Mouse (Mus musculus) forebrain, embryonic 12.5 days (tissue): ENCODE measurements around the gene Cdc37l1. TPM values are rescaled to one million over a fixed set of nuclear protein-coding genes. Genes with fewer than 3 reads are reported as not detected.

Experiments used
- ATAC-seq: fragments of 200-750 bp; cut with Nextera tagmentation; 2 replicates; pipeline ENCODE4 v1.8.0; 2017; ENCODE audit warnings: moderate TSS enrichment; ENCODE audit not compliant: low FRiP score
- H3K27ac ChIP-seq: fragments of 300-500 bp; sonication (generic); 2 replicates; pipeline ENCODE4 v1.5.1; 2016; ENCODE audit warnings: mild to moderate bottlenecking
- H3K27me3 ChIP-seq: fragments of 300-500 bp; sonication (generic); 2 replicates; pipeline ENCODE4 v1.6.1; 2016; ENCODE audit warnings: mild to moderate bottlenecking
- H3K36me3 ChIP-seq: fragments of 300-500 bp; sonication (generic); replicated peaks from 2 replicates; pipeline ENCODE4 v1.6.1; 2016; ENCODE audit warnings: mild to moderate bottlenecking
- H3K4me1 ChIP-seq: fragments of 300-500 bp; sonication (generic); 2 replicates; pipeline ENCODE4 v1.6.1; 2016
- H3K4me2 ChIP-seq: fragments of 300-500 bp; sonication (generic); 2 replicates; pipeline ENCODE4 v1.6.1; 2016; ENCODE audit warnings: mild to moderate bottlenecking, moderate library complexity
- H3K4me3 ChIP-seq: fragments of 300-500 bp; sonication (generic); replicated peaks from 2 replicates; pipeline ENCODE4 v1.5.1; 2016; ENCODE audit warnings: mild to moderate bottlenecking
- H3K9ac ChIP-seq: fragments of 300-500 bp; sonication (generic); 2 replicates; pipeline ENCODE4 v1.6.1; 2016; ENCODE audit warnings: mild to moderate bottlenecking
- H3K9me3 ChIP-seq: fragments of 300-500 bp; sonication (generic); 2 replicates; pipeline ENCODE4 v1.6.1; 2016
- WGBS: fragments of 180-500 bp; shearing (Covaris S2); methylation state at CpG from one replicate; pipeline ENCODE4 v1.1.7; 2016; 5-methylcytosine and 5-hydroxymethylcytosine counted together
- polyA plus RNA-seq: library from polyadenylated mRNA; unstranded; fragments of >200 nt; fragmentation: Nextera tagmentation; extraction: Ambion mirVana; gene quantifications from 2 replicates; pipeline ENCODE4 v1.2.1, GENCODE M21; 2016

Gene Cdc37l1
- polyA plus RNA-seq: 56.2 and 64.1 TPM in 2 replicates

DNA sequence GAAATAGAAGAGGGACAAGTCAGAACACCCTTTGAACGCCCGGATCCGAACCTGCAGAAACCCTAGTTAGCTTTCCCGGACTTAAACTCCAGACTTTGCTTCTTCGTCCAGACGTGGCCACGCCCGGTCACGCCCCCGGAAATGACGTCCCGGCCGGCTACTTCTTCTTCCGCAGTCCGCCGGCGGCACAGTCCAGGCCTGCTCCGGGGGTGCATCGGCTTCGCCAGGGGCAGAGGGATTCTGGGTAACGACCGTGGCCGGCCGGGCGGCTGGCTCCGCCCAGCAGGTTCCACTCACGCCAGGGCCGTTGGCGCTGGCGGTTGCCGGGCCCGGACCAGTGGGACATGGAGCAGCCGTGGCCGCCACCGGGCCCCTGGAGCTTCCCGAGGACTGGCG is at the start of gene Cdc37l1:
TSS of gene Cdc37l1 (plus strand) at position 159 of the 396 bp plus-strand sequence.
- WGBS: 0% methylated on average over 34 of the region's 37 CpGs
- Histone ChIP-seq H3K9me3 (no peaks in the 10 kb centered on the region), H3K9ac (peak within 1 kb of the TSS; percentile 87), H3K4me2 (peak within 1 kb of the TSS; percentile 75), H3K27me3 (peaks cover 4% of the 10 kb centered on the region; the same call in 1 of the 2 replicates), H3K4me1 (peaks cover 15% of the 10 kb centered on the region), H3K36me3 (peaks cover 10% of the 10 kb centered on the region), H3K4me3 (peak within 1 kb of the TSS; percentile 91), H3K27ac (peak within 1 kb of the TSS; percentile 81)
- ATAC-seq: peak; percentile 98

DNA sequence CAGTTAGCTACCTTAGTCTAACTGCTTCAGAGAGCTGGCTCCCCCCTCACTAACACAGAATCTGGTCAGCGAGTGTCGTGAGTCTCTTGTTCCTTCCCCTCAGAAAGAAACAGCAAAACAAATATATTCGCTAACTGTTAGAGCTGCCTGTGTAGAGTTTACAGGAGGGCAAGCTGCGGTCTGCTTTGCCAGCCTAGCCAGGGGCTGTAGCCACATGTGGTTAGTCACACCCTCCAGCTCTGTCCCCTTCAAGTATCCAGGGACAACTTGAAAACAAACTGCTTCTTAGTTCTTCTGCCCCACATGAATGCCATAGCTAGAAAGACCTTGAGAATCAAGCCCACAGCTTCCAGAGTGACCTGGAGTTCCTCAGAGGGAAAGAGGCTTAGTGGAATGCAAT is 48.9 kb upstream of the Cdc37l1 start:
- H3K9me3 ChIP-seq: no peaks in the 10 kb centered on the region
- H3K4me2 ChIP-seq: no peak overlapping the region
- H3K27me3 ChIP-seq: no peaks in the 10 kb centered on the region
- H3K4me3 ChIP-seq: no peak overlapping the region
- H3K4me1 ChIP-seq: no peaks in the 10 kb centered on the region
- no peak overlapping the region for H3K9ac ChIP-seq
- 88% methylated on average over 4 of the region's 4 CpGs for WGBS
- H3K27ac ChIP-seq: no peak overlapping the region
- H3K36me3 ChIP-seq: no peaks in the 10 kb centered on the region
- no peak for ATAC-seq

DNA sequence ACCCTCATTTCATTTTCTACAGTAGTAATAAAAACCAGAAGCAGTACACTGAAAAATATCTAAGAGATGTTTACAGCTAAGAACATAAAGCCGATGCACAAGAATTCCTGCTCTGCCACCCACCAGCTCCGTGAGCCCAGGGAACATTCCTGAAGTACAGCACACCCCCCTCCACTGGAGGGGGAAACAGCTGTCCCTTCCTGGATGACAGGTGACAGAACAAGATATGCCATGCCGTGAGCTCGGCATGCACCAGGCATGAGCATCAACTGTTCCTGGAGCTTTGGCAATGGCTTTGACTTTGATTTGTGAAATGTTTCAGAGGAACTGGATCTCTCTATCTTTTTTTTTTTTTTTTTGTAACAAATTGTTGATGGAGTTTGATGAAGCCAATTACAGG is 43.4 kb upstream of the Cdc37l1 start:
- Histone ChIP-seq H3K4me2 (no peak overlapping the region), H3K4me3 (no peak overlapping the region), H3K27ac (no peak overlapping the region), H3K27me3 (no peaks in the 10 kb centered on the region), H3K9me3 (no peaks in the 10 kb centered on the region), H3K4me1 (no peaks in the 10 kb centered on the region), H3K36me3 (no peaks in the 10 kb centered on the region), H3K9ac (no peak overlapping the region)
- ATAC-seq: no peak
- 72% methylated on average over 4 of the region's 4 CpGs for WGBS

DNA sequence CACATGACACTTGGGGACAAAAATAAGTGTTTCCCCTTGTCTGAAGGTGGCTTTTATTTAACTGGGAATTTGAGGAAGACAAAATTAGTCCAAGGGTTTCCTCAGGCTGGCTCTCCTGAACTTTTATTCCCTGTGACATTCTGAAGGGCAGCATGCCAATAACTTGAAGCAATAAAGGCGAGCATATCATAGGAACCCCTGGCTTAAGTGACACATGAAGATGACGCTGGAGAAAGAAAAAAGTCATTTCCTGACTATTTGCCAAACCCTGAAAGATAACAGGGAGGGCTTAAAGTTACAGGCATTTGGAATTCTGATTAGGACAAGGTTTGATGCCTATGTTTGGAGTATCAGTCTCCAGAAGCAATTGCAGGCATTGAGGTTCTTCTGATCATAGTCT is 42.8 kb upstream of the Cdc37l1 start:
- no peak overlapping the region for H3K4me3 ChIP-seq
- H3K9ac ChIP-seq: no peak overlapping the region
- H3K36me3 ChIP-seq: no peaks in the 10 kb centered on the region
- H3K27me3 ChIP-seq: no peaks in the 10 kb centered on the region
- no peaks in the 10 kb centered on the region for H3K4me1 ChIP-seq
- WGBS: 75% methylated on average over 2 of the region's 2 CpGs
- H3K4me2 ChIP-seq: no peak overlapping the region
- ATAC-seq: no peak
- H3K9me3 ChIP-seq: no peaks in the 10 kb centered on the region
- no peak overlapping the region for H3K27ac ChIP-seq

DNA sequence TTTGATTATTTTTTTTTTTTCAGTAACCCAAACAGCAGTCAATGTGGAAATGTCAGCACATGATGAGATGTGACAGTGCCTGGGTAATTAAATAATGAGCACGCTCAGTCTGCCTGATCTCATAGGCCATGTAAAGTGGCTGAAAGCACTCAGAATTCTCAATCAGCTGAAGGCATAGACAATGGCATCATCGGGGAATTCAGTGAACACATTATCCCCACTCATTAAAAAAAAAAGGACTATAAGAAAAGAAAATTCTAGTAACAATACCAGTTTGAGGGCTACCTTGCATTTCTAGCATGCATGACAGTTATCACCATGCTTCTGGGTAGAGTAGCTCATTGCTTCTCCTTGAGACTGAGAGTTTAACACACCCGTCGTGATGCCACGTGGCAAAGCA is 38.9 kb upstream of the Cdc37l1 start:
- ATAC-seq: no peak
- 60% methylated on average over 5 of the region's 5 CpGs for WGBS
- H3K9ac ChIP-seq: no peak overlapping the region

DNA sequence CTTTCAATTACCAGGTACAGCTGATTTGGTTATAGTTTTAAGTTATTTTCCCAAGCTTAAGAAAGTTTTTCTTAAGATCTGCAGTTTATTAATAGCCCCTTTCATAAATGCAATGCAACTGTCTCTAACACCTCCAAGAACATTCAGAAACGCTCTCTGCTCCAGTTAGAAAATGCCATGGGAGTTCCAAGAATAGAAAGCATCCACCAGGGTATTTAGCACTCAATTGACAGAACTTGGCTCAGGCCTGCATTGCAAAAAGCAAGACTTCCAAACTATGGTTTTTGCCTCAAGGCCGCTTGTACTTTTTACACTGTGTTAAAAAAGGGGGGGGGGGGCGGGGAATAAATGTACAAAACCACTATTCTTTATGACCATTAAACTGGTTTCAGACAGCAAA is 27.0 kb upstream of the Cdc37l1 start:
- Histone ChIP-seq H3K4me3 (peak overlapping the region; percentile 89), H3K4me1 (peaks cover 21% of the 10 kb centered on the region), H3K27ac (no peak overlapping the region), H3K9me3 (no peaks in the 10 kb centered on the region), H3K27me3 (peaks cover 10% of the 10 kb centered on the region), H3K4me2 (peak overlapping the region; percentile 90), H3K9ac (no peak overlapping the region), H3K36me3 (no peaks in the 10 kb centered on the region)
- 45% methylated on average over 3 of the region's 3 CpGs for WGBS
- ATAC-seq: no peak

More for the DNA sequence above, 38.9 kb upstream of the Cdc37l1 start:
- Histone ChIP-seq H3K27me3 (no peaks in the 10 kb centered on the region), H3K27ac (no peak overlapping the region), H3K4me1 (no peaks in the 10 kb centered on the region), H3K4me3 (no peak overlapping the region), H3K36me3 (no peaks in the 10 kb centered on the region), H3K4me2 (no peak overlapping the region), H3K9me3 (no peaks in the 10 kb centered on the region)

DNA sequence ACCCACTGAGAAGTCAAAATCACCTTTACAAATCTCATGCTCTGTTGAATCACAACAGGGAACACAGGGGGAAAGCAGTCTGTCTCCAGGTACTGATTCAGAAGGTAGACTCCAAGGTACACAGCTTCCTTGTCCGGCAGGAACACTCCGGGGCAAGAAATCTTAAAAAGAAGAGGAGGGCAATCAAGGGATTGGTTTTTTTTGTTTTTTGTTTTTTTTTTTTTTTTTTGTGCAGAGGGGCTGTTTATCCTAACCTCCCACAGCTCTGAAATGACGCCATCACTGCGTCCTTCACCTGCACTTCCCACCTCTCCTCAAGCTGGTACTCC is 26.7 kb upstream of the Cdc37l1 start:
- H3K36me3 ChIP-seq: no peaks in the 10 kb centered on the region
- no peak for ATAC-seq
- H3K9me3 ChIP-seq: no peaks in the 10 kb centered on the region
- H3K4me2 ChIP-seq: peak overlapping the region; percentile 90
- peaks cover 22% of the 10 kb centered on the region for H3K4me1 ChIP-seq
- H3K27me3 ChIP-seq: peaks cover 10% of the 10 kb centered on the region
- peak overlapping the region; percentile 89 for H3K4me3 ChIP-seq
- WGBS: 4% methylated on average over 4 of the region's 4 CpGs
- peak overlapping the region; percentile 86; the same call in 1 of the 2 replicates for H3K9ac ChIP-seq
- no peak overlapping the region; the same call in 1 of the 2 replicates for H3K27ac ChIP-seq

DNA sequence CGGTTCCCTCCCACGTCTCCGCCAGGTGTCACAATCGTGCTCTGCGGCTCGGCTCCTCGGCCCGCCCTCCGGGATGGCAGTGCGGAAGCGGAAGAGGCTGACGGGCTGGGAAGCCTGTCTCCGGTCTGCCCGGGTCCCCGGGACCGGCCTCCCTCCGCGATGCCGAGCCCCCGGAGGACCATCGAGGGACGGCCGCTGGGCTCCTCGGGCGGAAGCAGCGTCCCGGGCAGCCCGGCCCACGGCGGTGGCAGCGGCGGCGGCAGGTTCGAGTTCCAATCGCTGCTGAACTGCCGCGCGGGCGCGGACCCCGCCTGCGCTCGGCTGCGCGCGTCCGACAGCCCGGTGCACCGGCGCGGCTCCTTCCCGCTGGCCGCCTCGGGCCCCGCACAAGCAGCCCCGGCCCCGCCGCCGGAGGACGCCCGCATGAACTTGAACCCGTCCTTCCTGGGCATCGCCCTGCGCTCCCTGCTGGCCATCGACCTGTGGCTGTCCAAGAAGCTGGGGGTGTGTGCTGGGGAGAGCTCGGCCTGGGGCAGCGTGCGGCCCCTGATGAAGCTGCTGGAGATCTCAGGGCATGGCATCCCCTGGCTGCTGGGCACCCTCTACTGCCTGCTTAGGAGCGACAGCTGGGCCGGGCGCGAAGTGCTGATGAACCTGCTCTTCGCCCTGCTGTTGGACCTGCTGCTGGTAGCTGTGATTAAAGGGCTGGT is 26.2 kb upstream of the Cdc37l1 start, which contains the start of gene Plpp6:
TSS of gene Plpp6 (plus strand) at position 112 of the 710 bp plus-strand sequence.
- ATAC-seq: peak; percentile 91
- Histone ChIP-seq H3K4me1 (peaks cover 22% of the 10 kb centered on the region), H3K4me3 (peak within 1 kb of the TSS; percentile 89), H3K9ac (peak within 1 kb of the TSS; percentile 86), H3K4me2 (peak within 1 kb of the TSS; percentile 90), H3K27ac (peak within 1 kb of the TSS; percentile 47; the same call in 1 of the 2 replicates), H3K27me3 (peaks cover 10% of the 10 kb centered on the region), H3K9me3 (no peaks in the 10 kb centered on the region), H3K36me3 (no peaks in the 10 kb centered on the region)
- under 1% methylated on average over 71 of the region's 73 CpGs for WGBS

DNA sequence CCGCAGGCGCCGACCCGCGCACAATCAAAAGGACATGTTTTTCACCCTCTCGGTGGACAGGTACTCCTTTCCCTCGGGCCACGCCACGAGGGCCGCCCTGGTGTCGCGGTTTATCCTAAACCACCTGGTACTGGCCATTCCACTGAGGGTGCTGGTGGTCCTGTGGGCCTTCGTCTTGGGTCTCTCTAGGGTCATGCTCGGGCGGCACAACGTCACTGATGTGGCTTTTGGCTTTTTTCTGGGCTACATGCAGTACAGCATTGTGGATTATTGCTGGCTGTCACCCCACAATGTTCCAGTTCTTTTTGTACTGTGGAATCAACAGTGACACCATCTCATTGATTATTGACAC is 25.6 kb upstream of the Cdc37l1 start:
- Histone ChIP-seq H3K27ac (no peak overlapping the region), H3K36me3 (no peaks in the 10 kb centered on the region), H3K4me3 (peak overlapping the region; percentile 89), H3K9me3 (no peaks in the 10 kb centered on the region), H3K4me1 (peaks cover 22% of the 10 kb centered on the region), H3K9ac (peak overlapping the region; percentile 86), H3K4me2 (peak overlapping the region; percentile 90), H3K27me3 (peaks cover 10% of the 10 kb centered on the region)
- peak; percentile 33; the same call in 1 of the 2 replicates for ATAC-seq
- WGBS: 5% methylated on average over 16 of the region's 16 CpGs

DNA sequence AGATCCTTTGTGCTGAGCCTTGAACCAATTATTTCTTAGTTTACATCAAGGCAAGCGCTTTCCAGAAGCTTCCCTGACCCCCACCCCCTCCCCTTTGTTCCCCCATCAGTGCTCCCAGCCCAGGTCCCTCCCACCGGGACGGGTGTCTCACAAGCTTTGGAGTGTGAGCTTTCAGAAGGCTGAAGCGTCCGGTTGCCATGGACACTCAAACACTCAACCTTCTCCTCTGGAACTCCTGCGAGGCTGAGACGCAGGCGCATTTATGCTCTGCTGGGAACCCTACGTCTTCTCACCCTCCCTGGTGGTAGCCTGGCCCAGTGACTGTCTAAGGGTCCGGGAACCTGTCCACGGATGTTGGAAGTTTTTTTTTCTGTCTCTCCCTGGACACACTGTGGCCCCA is 22.5 kb upstream of the Cdc37l1 start, which contains the start of gene 4430402I18Rik:
TSS of gene 4430402I18Rik (minus strand) at position 149 of the 400 bp plus-strand sequence.
- Histone ChIP-seq H3K9me3 (no peaks in the 10 kb centered on the region), H3K36me3 (no peaks in the 10 kb centered on the region), H3K4me1 (peaks cover 22% of the 10 kb centered on the region), H3K4me2 (peak within 1 kb of the TSS; percentile 34), H3K9ac (peak within 1 kb of the TSS; percentile 25; the same call in 1 of the 2 replicates), H3K27me3 (peaks cover 6% of the 10 kb centered on the region), H3K4me3 (0 out of 2 replicates have a peak within 1 kb of the TSS, but pooled peaks have one; percentile 7), H3K27ac (no peak within 1 kb of the TSS)
- ATAC-seq: peak; percentile 42
- 7% methylated on average over 11 of the region's 11 CpGs for WGBS

DNA sequence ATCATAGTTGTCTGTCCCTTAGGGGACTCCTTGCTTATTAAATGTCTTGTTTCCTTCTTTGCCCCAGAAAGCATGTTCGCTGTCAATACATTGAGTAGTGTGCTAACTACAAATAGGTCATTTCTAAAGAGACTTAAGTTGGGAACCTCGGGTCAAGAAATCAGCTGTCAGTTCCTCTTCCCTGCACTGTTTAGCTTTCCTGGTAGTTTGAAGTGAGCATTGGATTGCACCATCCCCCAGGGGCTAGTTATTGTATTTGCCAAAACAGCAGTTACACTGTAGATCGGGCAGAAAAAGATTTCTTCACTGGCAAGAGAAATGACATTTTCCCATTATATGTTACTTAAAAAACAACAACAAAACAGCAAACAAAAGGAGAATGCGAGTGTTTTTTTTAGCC is 22.0 kb upstream of the Cdc37l1 start:
- H3K9me3 ChIP-seq: no peaks in the 10 kb centered on the region
- 80% methylated on average over 4 of the region's 4 CpGs for WGBS
- H3K36me3 ChIP-seq: no peaks in the 10 kb centered on the region

DNA sequence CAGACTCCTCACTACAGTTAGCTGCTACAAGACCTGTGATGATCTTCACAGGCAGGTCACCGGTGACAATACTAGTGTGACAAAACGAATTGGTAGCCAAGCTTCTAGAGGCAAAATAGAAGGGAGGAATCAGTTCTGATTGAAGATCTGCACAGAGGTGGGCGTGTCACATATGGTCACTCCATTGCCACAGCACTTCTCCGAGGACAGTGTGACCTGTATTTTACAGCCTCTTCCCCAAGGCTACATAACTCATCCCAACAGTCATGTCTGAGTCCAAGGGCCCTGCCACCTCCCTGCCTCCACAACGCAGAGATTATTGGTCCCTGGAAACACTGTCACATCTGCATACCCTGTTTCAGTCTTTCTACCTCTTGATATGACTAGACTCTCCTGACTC is 20.9 kb upstream of the Cdc37l1 start:
- ATAC-seq: no peak
- Histone ChIP-seq H3K36me3 (no peaks in the 10 kb centered on the region), H3K4me2 (no peak overlapping the region), H3K27me3 (peaks cover 4% of the 10 kb centered on the region; the same call in 1 of the 2 replicates), H3K4me3 (no peak overlapping the region), H3K9ac (no peak overlapping the region), H3K27ac (no peak overlapping the region), H3K4me1 (peaks cover 18% of the 10 kb centered on the region), H3K9me3 (no peaks in the 10 kb centered on the region)
- 90% methylated on average over 5 of the region's 5 CpGs for WGBS

More for the DNA sequence above, 22.0 kb upstream of the Cdc37l1 start:
- Histone ChIP-seq H3K27me3 (peaks cover 4% of the 10 kb centered on the region; the same call in 1 of the 2 replicates), H3K4me3 (no peak overlapping the region), H3K4me2 (no peak overlapping the region), H3K4me1 (peaks cover 22% of the 10 kb centered on the region), H3K9ac (no peak overlapping the region), H3K27ac (no peak overlapping the region)
- ATAC-seq: no peak

DNA sequence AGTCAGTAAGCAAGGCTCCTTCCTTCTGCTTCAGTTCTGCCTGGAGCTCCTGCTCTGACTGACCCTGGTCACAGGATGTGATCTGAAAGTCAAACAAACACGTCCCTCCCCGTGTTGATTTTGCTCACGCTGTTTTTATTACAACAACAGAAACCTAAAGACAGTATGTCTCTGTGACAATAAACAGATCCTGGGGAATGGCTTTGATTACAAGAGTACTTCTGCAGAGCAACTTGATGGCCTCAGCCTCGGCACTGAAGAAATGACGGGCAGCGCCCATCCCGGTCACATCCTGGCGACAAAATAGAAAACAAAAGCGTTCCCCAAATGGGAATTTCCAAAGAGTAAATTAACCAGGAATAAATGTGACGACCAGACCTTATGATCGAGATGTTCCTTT is 19.9 kb upstream of the Cdc37l1 start:
- 83% methylated on average over 11 of the region's 11 CpGs for WGBS
- Histone ChIP-seq H3K27ac (no peak overlapping the region), H3K4me2 (no peak overlapping the region), H3K36me3 (no peaks in the 10 kb centered on the region), H3K4me3 (no peak overlapping the region), H3K4me1 (peaks cover 10% of the 10 kb centered on the region), H3K9me3 (no peaks in the 10 kb centered on the region), H3K27me3 (peaks cover 12% of the 10 kb centered on the region), H3K9ac (no peak overlapping the region)
- no peak for ATAC-seq
